ENCODE assay signal across 13 mouse cellular contexts in the genomic region with DNA sequence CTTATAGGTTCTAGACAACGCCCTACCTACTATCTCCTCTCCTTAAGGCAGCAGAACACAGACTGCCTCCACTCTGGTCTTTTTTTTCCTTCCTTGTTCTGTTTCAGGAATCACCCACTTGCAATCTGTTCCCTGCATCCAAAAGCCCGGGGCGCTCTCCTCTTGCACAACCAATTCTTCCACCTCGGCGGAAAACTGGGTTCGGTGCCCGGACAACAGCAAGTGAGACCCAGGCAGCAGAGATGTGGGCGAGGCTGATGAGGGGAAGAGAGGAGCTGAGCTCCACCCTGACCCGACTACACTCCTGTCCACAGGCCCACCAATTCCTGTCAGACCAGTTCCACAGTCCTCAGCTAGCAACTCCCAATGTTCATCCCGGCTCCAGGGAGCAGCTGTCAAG. TPM values are rescaled to one million over a fixed set of nuclear protein-coding genes. Genes with fewer than 3 reads are reported as not detected.
A peak's percentile ranks its signal among the peaks of the same experiment; 100 is the strongest.
DNase-seq lines count a peak whose midpoint lies in the region; ATAC-seq and TF ChIP-seq lines count a peak whose summit lies in the region.
"Had no signal": no experiment of that assay in that cellular context is flagged by ENCODE, and none has a peak within 500 bp of the region (broad histone marks: within the 10 kb centered on the region; RNA-seq: fewer than 3 reads in every experiment).

No protein-coding gene starts in this region.

- TF ChIP-seq CTCF in E14TG2a.4 (conservative IDR thresholded peaks at IDR 0.05; ENCODE audit: low read length) (no peak), G1E (IDR thresholded peaks at IDR 0.05; ENCODE audit: low read depth, low read length) (no peak)
- TF ChIP-seq CTCF in layer of hippocampus, adult 2 months (conservative IDR thresholded peaks at IDR 0.05), result no peak
- TF ChIP-seq CTCF in thymus, adult 2 months (IDR thresholded peaks at IDR 0.05; ENCODE audit: borderline replicate concordance, control insufficient read depth, extremely low read depth, insufficient read depth, low read length, poor library complexity), result no peak

- intact Hi-C loops in left cerebral cortex, postnatal 36 days (cut with DNase I), result loop anchor here (1.0 to 5.0 kb wide), 2 partner anchors 29 to 219 kb away; no protein-coding TSS in a partner anchor
- intact Hi-C loops in heart, postnatal 14 days (cut with DNase I), result loop anchor here (1.0 to 5.0 kb wide), 2 partner anchors 100 to 224 kb away; no protein-coding TSS in a partner anchor

- H3K36me3 ChIP-seq in E14TG2a.4 (ENCODE audit: insufficient read depth, low read length), result peaks cover 44% of the 10 kb centered on the region
- H3K36me3 ChIP-seq in G1E (replicated peaks), result peaks cover 44% of the 10 kb centered on the region
- H3K36me3 ChIP-seq in thymus, adult 2 months (ENCODE audit: control insufficient read depth, insufficient read depth, low read length), result no peaks in the 10 kb centered on the region

- no peak for TF ChIP-seq POLR2A in thymus, adult 2 months (IDR thresholded peaks at IDR 0.05; ENCODE audit: control insufficient read depth, extremely low read depth, insufficient read depth, low read length, poor library complexity)

- no peaks in the 10 kb centered on the region for H3K27me3 ChIP-seq in E14TG2a.4 (ENCODE audit: insufficient read depth, low read length)
- no peaks in the 10 kb centered on the region for H3K27me3 ChIP-seq in G1E (ENCODE audit: insufficient read depth, low read length)
- H3K27me3 ChIP-seq in thymus, adult 2 months (ENCODE audit: control insufficient read depth, insufficient read depth, low read length), result no peaks in the 10 kb centered on the region
- H3K27me3 ChIP-seq: limb, embryonic 15.5 days; midbrain, embryonic 12.5 days; neural tube, embryonic 12.5 days had no signal

- H3K4me3 ChIP-seq in E14TG2a.4 (replicated peaks; ENCODE audit: low read length) (peak overlapping the region; percentile 93), G1E (ENCODE audit: low read depth, low read length) (peak overlapping the region; percentile 82; the same call in 1 of the 2 replicates)
- H3K4me3 ChIP-seq in layer of hippocampus, adult 2 months, result no peak overlapping the region
- no peak overlapping the region for H3K4me3 ChIP-seq in thymus, adult 2 months (ENCODE audit: control insufficient read depth, insufficient read depth, low read length)
- H3K4me3 ChIP-seq: limb, embryonic 15.5 days; midbrain, embryonic 12.5 days; neural tube, embryonic 12.5 days had no signal

- DNase-seq in G1E (ENCODE audit: low spot score), result no peak
- peak; percentile 68 to 81 for DNase-seq in layer of hippocampus, adult 2 months (ENCODE audit: low spot score in 2 of 2)
- peak; percentile 82 to 85 for DNase-seq in left cerebral cortex, postnatal 36 days (ENCODE audit: low spot score in 2 of 2)
- no peak for DNase-seq in T-cell, adult 2 months (ENCODE audit: low spot score)
- DNase-seq in thymus, adult 2 months, result no peak
- no peak for DNase-seq in heart, postnatal 14 days
- DNase-seq: kidney, postnatal 14 days had no signal

- no peaks in the 10 kb centered on the region for H3K9me3 ChIP-seq in E14TG2a.4 (ENCODE audit: low read length)
- H3K9me3 ChIP-seq in G1E (replicated peaks), result no peaks in the 10 kb centered on the region
- H3K9me3 ChIP-seq: limb, embryonic 15.5 days; midbrain, embryonic 12.5 days; neural tube, embryonic 12.5 days had no signal

- WGBS in thymus, adult 2 months, result 94% methylated on average over 10 of the region's 10 CpGs

- H3K4me1 ChIP-seq in E14TG2a.4 (replicated peaks; ENCODE audit: low read depth, low read length) (peaks cover 70% of the 10 kb centered on the region), G1E (ENCODE audit: insufficient read depth, low read depth, low read length) (peaks cover 74% of the 10 kb centered on the region)
- H3K4me1 ChIP-seq in thymus, adult 2 months (replicated peaks; ENCODE audit: control insufficient read depth, insufficient read depth, low read length), result peaks cover 17% of the 10 kb centered on the region

- ATAC-seq in G1E (ENCODE audit: extremely low read depth, insufficient number of reproducible peaks, low FRiP score, poor library complexity, severe bottlenecking), result no peak

- peak overlapping the region; percentile 89 for H3K27ac ChIP-seq in layer of hippocampus, adult 2 months
- no peak overlapping the region for H3K27ac ChIP-seq in thymus, adult 2 months (ENCODE audit: control insufficient read depth, insufficient read depth, low read length)
- H3K27ac ChIP-seq: limb, embryonic 15.5 days; midbrain, embryonic 12.5 days; neural tube, embryonic 12.5 days had no signal

RNA-seq across cellular contexts. Expression of gene Psrc1, which starts 2.5 kb away (rescaled TPM):
- total RNA-seq in G1E (2014; fragmentation: Nextera tagmentation), result 129 and 172 TPM in 2 replicates
- 33.7 and 36.9 TPM in 2 replicates for total RNA-seq in G1E (2017)
- 122 and 125 TPM in 2 replicates for polyA plus RNA-seq in G1E (2012)
- 10 to 100 TPM; 17.5 to 22.2 TPM for total RNA-seq in layer of hippocampus, adult 2 months (2021)
- 10 to 100 TPM; 12.9 to 18.3 TPM for total RNA-seq in left cerebral cortex, postnatal 36 days (2021)
- polyA plus RNA-seq in thymus, adult 2 months (2012; rRNA removed), result 27.9 and 29.9 TPM in 2 replicates
- total RNA-seq in heart, postnatal 14 days (2021), result 1 to 10 TPM; 1.1 to 1.7 TPM
- total RNA-seq: gastrocnemius, adult 18-20 months had no signal

RNA-seq across cellular contexts. Expression of gene Mybphl, which starts 21.5 kb away (rescaled TPM):
- total RNA-seq in G1E (2014; fragmentation: Nextera tagmentation) (not detected in 2 replicates), G1E (2017) (not detected in 2 replicates)
- polyA plus RNA-seq in G1E (2012), result not detected in 2 replicates
- total RNA-seq in layer of hippocampus, adult 2 months (2021), result 1 to 10 TPM in 1 of 2 experiments, under 1 TPM in 1; 0.83 to 1.5 TPM
- total RNA-seq in left cerebral cortex, postnatal 36 days (2021), result under 1 TPM in 1 of 2 experiments, not detected in 1; 0.25 TPM
- 8.3 and 16.6 TPM in 2 replicates for polyA plus RNA-seq in thymus, adult 2 months (2012; rRNA removed)
- 10 to 100 TPM; 18.9 to 53.7 TPM for total RNA-seq in heart, postnatal 14 days (2021)
- total RNA-seq: common myeloid progenitor, adult 5-6 weeks; gastrocnemius, adult 18-20 months had no signal
- polyA plus RNA-seq: limb, embryonic 15.5 days; midbrain, embryonic 12.5 days had no signal

RNA-seq across cellular contexts. Expression of gene Celsr2, which starts 29.2 kb away (rescaled TPM):
- total RNA-seq in G1E (2014; fragmentation: Nextera tagmentation) (not detected in 2 replicates), G1E (2017) (0.23 and 0.38 TPM in 2 replicates)
- 0.03 TPM in 1 of 2 replicates, not detected in the other for polyA plus RNA-seq in G1E (2012)
- total RNA-seq in layer of hippocampus, adult 2 months (2021), result 100 to 1,000 TPM; 185 to 201 TPM
- 100 to 1,000 TPM; 168 to 174 TPM for total RNA-seq in left cerebral cortex, postnatal 36 days (2021)
- polyA plus RNA-seq in thymus, adult 2 months (2012; rRNA removed), result 28.2 and 37.6 TPM in 2 replicates
- 1 to 10 TPM; 5.4 to 5.9 TPM for total RNA-seq in heart, postnatal 14 days (2021)

RNA-seq across cellular contexts. Expression of gene Sars, which starts 58.8 kb away (rescaled TPM):
- total RNA-seq in G1E (2014; fragmentation: Nextera tagmentation), result 138 and 143 TPM in 2 replicates
- total RNA-seq in G1E (2017), result 341 and 480 TPM in 2 replicates
- polyA plus RNA-seq in G1E (2012), result 170 and 206 TPM in 2 replicates
- 100 to 1,000 TPM; 198 to 213 TPM for total RNA-seq in layer of hippocampus, adult 2 months (2021)
- 100 to 1,000 TPM; 202 to 231 TPM for total RNA-seq in left cerebral cortex, postnatal 36 days (2021)
- polyA plus RNA-seq in thymus, adult 2 months (2012; rRNA removed), result 45.7 and 46.5 TPM in 2 replicates
- 10 to 100 TPM; 77.8 to 81.7 TPM for total RNA-seq in heart, postnatal 14 days (2021)

Comparison
In these comparisons a context has a peak if more than half of its experiments do, and no peak if none do; other contexts are left out.
1. H3K4me3 ChIP-seq: peak in E14TG2a.4 (single experiment) and G1E (single experiment); none in layer of hippocampus, adult 2 months (single experiment) and thymus, adult 2 months (single experiment).
2. DNase-seq: peak in layer of hippocampus, adult 2 months (2 of 2) and left cerebral cortex, postnatal 36 days (2 of 2); none in G1E (single experiment), T-cell, adult 2 months (single experiment), thymus, adult 2 months (single experiment) and heart, postnatal 14 days (0 of 2).
3. RNA of gene Psrc1, which starts 2.5 kb away (total RNA-seq): 33.7 to 172 TPM in G1E, 17.5 to 22.2 TPM in layer of hippocampus, adult 2 months and 12.9 to 18.3 TPM in left cerebral cortex, postnatal 36 days; 1.1 to 1.7 TPM in heart, postnatal 14 days; every median in the first group is over 4 times any median in the second.
4. RNA of gene Mybphl, which starts 21.5 kb away (total RNA-seq): 18.9 to 53.7 TPM in heart, postnatal 14 days; 0.83 to 1.5 TPM in layer of hippocampus, adult 2 months, 0.25 TPM in left cerebral cortex, postnatal 36 days and not detected in G1E; every median in the first group is over 4 times any median in the second.
5. RNA of gene Celsr2, which starts 29.2 kb away (total RNA-seq): 185 to 201 TPM in layer of hippocampus, adult 2 months and 168 to 174 TPM in left cerebral cortex, postnatal 36 days; 5.4 to 5.9 TPM in heart, postnatal 14 days and 0.23 to 0.38 TPM in G1E; every median in the first group is over 10 times any median in the second.